Mouse (Mus musculus) lung, adult 2 months (tissue): ENCODE results near the gene Psme4.

Source experiments
- CTCF ChIP-seq: fragments of 200-500 bp; IDR thresholded peaks from 2 replicates; pipeline ENCODE4 v1.5.1; 2011; ENCODE audit warnings: mild to moderate bottlenecking, low read length, control low read depth; ENCODE audit not compliant: insufficient read depth
- POLR2A ChIP-seq: fragments of 200-500 bp; IDR thresholded peaks from 2 replicates; pipeline ENCODE4 v1.6.1; 2011; ENCODE audit warnings: low read depth, mild to moderate bottlenecking, control low read depth, low read length, borderline replicate concordance; ENCODE audit errors: extremely low read depth

- TF ChIP-seq CTCF (peak; percentile 83), POLR2A (no peak)
Measured at GRCm38 (mm10) chr11:30799496-30799895, 28.0 kb downstream of the Psme4 start.
